In genomic region chr8:84907037-84907436, GRCm38 (mm10) we compare ENCODE assay signal across 29 mouse cellular contexts. TPM values are rescaled to one million over a fixed set of nuclear protein-coding genes. Genes with fewer than 3 reads are reported as not detected.
DNase-seq lines count a peak whose midpoint lies in the region; ATAC-seq and TF ChIP-seq lines count a peak whose summit lies in the region.
"Had no signal": no experiment of that assay in that cellular context is flagged by ENCODE, and none has a peak within 500 bp of the region (broad histone marks: within the 10 kb centered on the region; RNA-seq: fewer than 3 reads in every experiment).

No protein-coding gene starts in this region.

- 0 out of 2 replicates have a peak, but pooled peaks have one; percentile 16 for TF ChIP-seq EP300 in liver, embryonic 14.5 days (IDR thresholded peaks at IDR 0.05; ENCODE audit: low read depth)
- no peak for TF ChIP-seq EP300 in liver, postnatal 0 days (IDR thresholded peaks at IDR 0.05; ENCODE audit: low read depth)
- no peak for TF ChIP-seq EP300 in MEL (IDR thresholded peaks at IDR 0.05; ENCODE audit: low read depth in 1 of 2, low read length in 2 of 2)

- TF ChIP-seq RAD21 in MEL (IDR thresholded peaks at IDR 0.05; ENCODE audit: low read depth, low read length) = no peak

- H3K9me3 ChIP-seq in liver, embryonic 12.5 days (replicated peaks) = no peaks in the 10 kb centered on the region
- H3K9me3 ChIP-seq in liver, embryonic 11.5 days (ENCODE audit: control insufficient read depth, low read length) = no peaks in the 10 kb centered on the region
- H3K9me3 ChIP-seq in liver, embryonic 14.5 days (ENCODE audit: control insufficient read depth, low read length) = no peaks in the 10 kb centered on the region
- H3K9me3 ChIP-seq in liver, postnatal 0 days (ENCODE audit: low read length) = no peaks in the 10 kb centered on the region
- H3K9me3 ChIP-seq in MEL (replicated peaks; ENCODE audit: insufficient read depth, low read length) = no peaks in the 10 kb centered on the region
- no peaks in the 10 kb centered on the region for H3K9me3 ChIP-seq in liver, embryonic 16.5 days (replicated peaks; ENCODE audit: control insufficient read depth, low read length)
- H3K9me3 ChIP-seq: embryonic facial prominence, embryonic 13.5 days; embryonic facial prominence, embryonic 15.5 days; forebrain, embryonic 10.5 days; forebrain, embryonic 12.5 days; G1E had no signal

- H3K9ac ChIP-seq in liver, embryonic 12.5 days = no peak overlapping the region
- H3K9ac ChIP-seq in liver, embryonic 11.5 days (ENCODE audit: low read depth, low read length) = no peak overlapping the region
- H3K9ac ChIP-seq in liver, embryonic 14.5 days (replicated peaks) = no peak overlapping the region
- H3K9ac ChIP-seq in liver, postnatal 0 days (replicated peaks) = no peak overlapping the region
- H3K9ac ChIP-seq in MEL (ENCODE audit: control insufficient read depth, low read depth, low read length, poor library complexity, severe bottlenecking) = no peak overlapping the region
- H3K9ac ChIP-seq in liver, embryonic 16.5 days (ENCODE audit: low read depth, low read length) = no peak overlapping the region
- H3K9ac ChIP-seq: embryonic facial prominence, embryonic 13.5 days; embryonic facial prominence, embryonic 15.5 days; forebrain, embryonic 12.5 days had no signal

- WGBS in liver, embryonic 12.5 days (ENCODE audit: insufficient replicate concordance) = 87% methylated on average over 9 of the region's 9 CpGs
- WGBS in liver, embryonic 11.5 days = 88% methylated on average over 9 of the region's 9 CpGs
- 79% methylated on average over 9 of the region's 9 CpGs for WGBS in liver, embryonic 14.5 days (ENCODE audit: insufficient replicate concordance)
- WGBS in liver, postnatal 0 days (ENCODE audit: insufficient replicate concordance) = 82% methylated on average over 9 of the region's 9 CpGs
- WGBS in liver, embryonic 16.5 days (ENCODE audit: insufficient replicate concordance) = 88% methylated on average over 9 of the region's 9 CpGs

- H3K4me3 ChIP-seq in liver, embryonic 12.5 days = no peak overlapping the region
- H3K4me3 ChIP-seq in liver, embryonic 11.5 days (ENCODE audit: low read depth, low read length) = no peak overlapping the region
- H3K4me3 ChIP-seq in liver, embryonic 14.5 days (ENCODE audit: insufficient read depth in 1 of 2, low read depth in 2 of 2, low read length in 2 of 2) = no peak overlapping the region
- H3K4me3 ChIP-seq in liver, postnatal 0 days (ENCODE audit: low read depth, low read length) = no peak overlapping the region
- H3K4me3 ChIP-seq in MEL (ENCODE audit: control insufficient read depth in 1 of 2, insufficient read depth in 1 of 2, low read depth in 2 of 2, low read length in 2 of 2) = no peak overlapping the region
- no peak overlapping the region for H3K4me3 ChIP-seq in liver, embryonic 16.5 days (ENCODE audit: low read depth, low read length)
- H3K4me3 ChIP-seq: embryonic facial prominence, embryonic 13.5 days; embryonic facial prominence, embryonic 15.5 days; forebrain, embryonic 10.5 days; forebrain, embryonic 12.5 days had no signal

- peak in 1 of 2 experiments; percentile 28; a peak in 2 of 4 replicates for TF ChIP-seq POLR2A in MEL (IDR thresholded peaks at IDR 0.05; ENCODE audit: control insufficient read depth in 1 of 2, insufficient read depth in 1 of 2, low read depth in 1 of 2, low read length in 2 of 2, poor library complexity in 1 of 2)

- H3K27ac ChIP-seq in liver, embryonic 12.5 days = peak overlapping the region; percentile 90
- H3K27ac ChIP-seq in liver, embryonic 11.5 days (ENCODE audit: low read depth, low read length) = no peak overlapping the region
- peak overlapping the region; percentile 20 for H3K27ac ChIP-seq in liver, embryonic 14.5 days
- no peak overlapping the region for H3K27ac ChIP-seq in liver, postnatal 0 days (ENCODE audit: low read depth)
- H3K27ac ChIP-seq in MEL (ENCODE audit: control insufficient read depth, low read depth, low read length) = peak overlapping the region; percentile 65
- H3K27ac ChIP-seq in liver, embryonic 16.5 days (ENCODE audit: low read length) = peak overlapping the region; percentile 34; the same call in 1 of the 2 replicates
- H3K27ac ChIP-seq: embryonic facial prominence, embryonic 13.5 days; embryonic facial prominence, embryonic 15.5 days; forebrain, embryonic 10.5 days; forebrain, embryonic 12.5 days had no signal

- H3K4me1 ChIP-seq in liver, embryonic 12.5 days = peaks cover 64% of the 10 kb centered on the region
- peaks cover 22% of the 10 kb centered on the region for H3K4me1 ChIP-seq in liver, embryonic 11.5 days (replicated peaks; ENCODE audit: control insufficient read depth, insufficient read depth, low read length)
- peaks cover 4 to 22% of the 10 kb centered on the region in 2 experiments for H3K4me1 ChIP-seq in liver, embryonic 14.5 days (replicated peaks; ENCODE audit: control insufficient read depth in 2 of 2, insufficient read depth in 2 of 2, low read length in 1 of 2)
- H3K4me1 ChIP-seq in liver, postnatal 0 days (ENCODE audit: insufficient read depth) = peaks cover 20% of the 10 kb centered on the region
- peaks cover 2 to 31% of the 10 kb centered on the region in 2 experiments; a peak in 3 of 4 replicates for H3K4me1 ChIP-seq in MEL (ENCODE audit: control insufficient read depth in 1 of 2, insufficient read depth in 2 of 2, low read length in 2 of 2)
- peaks cover 43% of the 10 kb centered on the region for H3K4me1 ChIP-seq in liver, embryonic 16.5 days (ENCODE audit: control insufficient read depth, low read depth, low read length)

- ATAC-seq in liver, embryonic 12.5 days = no peak
- ATAC-seq in liver, embryonic 11.5 days (replicated peaks; ENCODE audit: low FRiP score) = no peak
- no peak for ATAC-seq in liver, embryonic 14.5 days (ENCODE audit: insufficient read depth)
- ATAC-seq in liver, postnatal 0 days = no peak
- no peak for ATAC-seq in liver, embryonic 16.5 days (ENCODE audit: low read depth)
- ATAC-seq in cerebellum, adult (ENCODE audit: insufficient number of reproducible peaks, low FRiP score, low TSS enrichment) = no peak
- ATAC-seq: activated CD4-positive, CD25-positive, alpha-beta regulatory T cell, adult 4 months; forebrain, embryonic 14.5 days; forebrain, embryonic 16.5 days; Patski had no signal

- peak overlapping the region; percentile 93; the same call in 1 of the 2 replicates for H3K4me2 ChIP-seq in liver, embryonic 12.5 days
- H3K4me2 ChIP-seq in liver, embryonic 11.5 days = no peak overlapping the region
- H3K4me2 ChIP-seq in liver, embryonic 14.5 days (ENCODE audit: low read depth) = no peak overlapping the region; the same call in 1 of the 2 replicates
- no peak overlapping the region for H3K4me2 ChIP-seq in liver, postnatal 0 days (ENCODE audit: low read depth, low read length)
- H3K4me2 ChIP-seq in liver, embryonic 16.5 days (ENCODE audit: low read depth, low read length) = no peak overlapping the region
- H3K4me2 ChIP-seq: embryonic facial prominence, embryonic 13.5 days; embryonic facial prominence, embryonic 15.5 days; forebrain, embryonic 12.5 days had no signal

- peaks cover 66% of the 10 kb centered on the region for H3K36me3 ChIP-seq in liver, embryonic 12.5 days
- peaks cover 12% of the 10 kb centered on the region; the same call in 1 of the 2 replicates for H3K36me3 ChIP-seq in liver, embryonic 11.5 days (ENCODE audit: control insufficient read depth, insufficient read depth, low read length)
- peaks cover 26% of the 10 kb centered on the region for H3K36me3 ChIP-seq in liver, embryonic 14.5 days (replicated peaks; ENCODE audit: control insufficient read depth, insufficient read depth, low read depth)
- H3K36me3 ChIP-seq in liver, postnatal 0 days (replicated peaks; ENCODE audit: insufficient read depth, low read length) = peaks cover 23% of the 10 kb centered on the region
- peaks cover 9 to 24% of the 10 kb centered on the region in 2 experiments; a peak in 3 of 4 replicates for H3K36me3 ChIP-seq in MEL (ENCODE audit: control insufficient read depth in 1 of 2, insufficient read depth in 2 of 2, low read length in 2 of 2)
- peaks cover 36% of the 10 kb centered on the region for H3K36me3 ChIP-seq in liver, embryonic 16.5 days (ENCODE audit: control insufficient read depth, insufficient read depth)
- H3K36me3 ChIP-seq: embryonic facial prominence, embryonic 15.5 days had no signal

- DNase-seq in liver, embryonic 11.5 days (ENCODE audit: low spot score) = no peak
- DNase-seq in liver, embryonic 14.5 days (ENCODE audit: low read depth in 3 of 3, low spot score in 3 of 3) = no peak
- DNase-seq in liver, postnatal 0 days = no peak
- peak; percentile 55 for DNase-seq in MEL (ENCODE audit: low read depth, low spot score)
- no peak for DNase-seq in ovary, postnatal 36 days (ENCODE audit: low spot score)
- DNase-seq: adrenal gland, adult 8-10 months; adrenal gland, postnatal 14 days; adrenal gland, postnatal 36 days; cerebellum, adult 11 months; cerebellum, adult 18-20 months; cerebellum, adult 8-10 months; cerebellum, postnatal 14 days; cerebellum, postnatal 36 days; embryo, embryonic 11 days had no signal

- peaks cover 47% of the 10 kb centered on the region for H3K79me2 ChIP-seq in MEL (ENCODE audit: control insufficient read depth, insufficient read depth, low read length, poor library complexity)

- peaks cover 20% of the 10 kb centered on the region for H3K27me3 ChIP-seq in liver, embryonic 12.5 days (replicated peaks)
- H3K27me3 ChIP-seq in liver, embryonic 11.5 days (replicated peaks; ENCODE audit: control insufficient read depth, insufficient read depth, low read length) = peaks cover 20% of the 10 kb centered on the region
- no peaks in the 10 kb centered on the region; the same call in 1 of the 2 replicates for H3K27me3 ChIP-seq in liver, embryonic 14.5 days (ENCODE audit: control insufficient read depth, insufficient read depth, low read length)
- H3K27me3 ChIP-seq in liver, postnatal 0 days (ENCODE audit: insufficient read depth, low read length) = peaks cover 5% of the 10 kb centered on the region
- no peaks in the 10 kb centered on the region for H3K27me3 ChIP-seq in MEL (ENCODE audit: control insufficient read depth in 1 of 2, insufficient read depth in 2 of 2, low read length in 2 of 2)
- peaks cover 6% of the 10 kb centered on the region for H3K27me3 ChIP-seq in liver, embryonic 16.5 days (ENCODE audit: control insufficient read depth, insufficient read depth, low read depth, low read length)
- H3K27me3 ChIP-seq: Patski had no signal

- no peak for TF ChIP-seq CTCF in liver, embryonic 14.5 days (IDR thresholded peaks at IDR 0.05; ENCODE audit: low read depth)
- no peak for TF ChIP-seq CTCF in liver, postnatal 0 days (IDR thresholded peaks at IDR 0.05; ENCODE audit: low read depth)
- no peak for TF ChIP-seq CTCF in MEL (IDR thresholded peaks at IDR 0.05 in 2 of 3, conservative IDR thresholded peaks at IDR 0.05 in 1 of 3; ENCODE audit: control insufficient read depth in 1 of 3, insufficient read depth in 1 of 3, low read depth in 2 of 3, low read length in 3 of 3, poor library complexity in 1 of 3, severe bottlenecking in 1 of 3)

RNA-seq across cellular contexts. Expression of gene Dnase2a, which starts 1.3 kb away (rescaled TPM):
- polyA plus RNA-seq in liver, embryonic 12.5 days (2016; fragmentation: Nextera tagmentation; extraction: Ambion mirVana) = 10.8 and 11.4 TPM in 2 replicates
- polyA plus RNA-seq in liver, embryonic 11.5 days (2014; fragmentation: Nextera tagmentation; extraction: Ambion mirVana) = 11.5 and 12.7 TPM in 2 replicates
- polyA plus RNA-seq in liver, embryonic 14.5 days (2012; rRNA removed) = 9.6 and 11.0 TPM in 2 replicates
- polyA plus RNA-seq in liver, embryonic 14.5 days (2014; fragmentation: Nextera tagmentation; extraction: Ambion mirVana) = 8.4 and 8.5 TPM in 2 replicates
- polyA plus RNA-seq in liver, postnatal 0 days (2015; fragmentation: Nextera tagmentation; extraction: Ambion mirVana) = 15.4 and 16.0 TPM in 2 replicates
- total RNA-seq in MEL (2012; rRNA removed) = 53.7 and 62.3 TPM in 2 replicates
- 10 to 100 TPM in 1 of 2 experiments, not detected in 1; 83.4 TPM for polyA plus RNA-seq in MEL (2012; ENCODE audit: insufficient read depth in 1 of 2, insufficient read length in 2 of 2, low read depth in 1 of 2, low replicate concordance in 2 of 2, missing spikeins in 1 of 2)
- polyA plus RNA-seq in liver, embryonic 16.5 days (2015; fragmentation: Nextera tagmentation; extraction: Ambion mirVana) = 12.5 and 13.6 TPM in 2 replicates

RNA-seq across cellular contexts. Expression of gene Klf1, which starts 5.3 kb away (rescaled TPM):
- 517 and 552 TPM in 2 replicates for polyA plus RNA-seq in liver, embryonic 12.5 days (2016; fragmentation: Nextera tagmentation; extraction: Ambion mirVana)
- polyA plus RNA-seq in liver, embryonic 11.5 days (2014; fragmentation: Nextera tagmentation; extraction: Ambion mirVana) = 458 and 504 TPM in 2 replicates
- 209 and 251 TPM in 2 replicates for polyA plus RNA-seq in liver, embryonic 14.5 days (2012; rRNA removed)
- 522 and 566 TPM in 2 replicates for polyA plus RNA-seq in liver, embryonic 14.5 days (2014; fragmentation: Nextera tagmentation; extraction: Ambion mirVana)
- 133 and 149 TPM in 2 replicates for polyA plus RNA-seq in liver, postnatal 0 days (2015; fragmentation: Nextera tagmentation; extraction: Ambion mirVana)
- 178 and 234 TPM in 2 replicates for total RNA-seq in MEL (2012; rRNA removed)
- polyA plus RNA-seq in MEL (2012; ENCODE audit: insufficient read depth in 1 of 2, insufficient read length in 2 of 2, low read depth in 1 of 2, low replicate concordance in 2 of 2, missing spikeins in 1 of 2) = 100 to 1,000 TPM in 1 of 2 experiments, not detected in 1; 262 TPM
- 394 and 409 TPM in 2 replicates for polyA plus RNA-seq in liver, embryonic 16.5 days (2015; fragmentation: Nextera tagmentation; extraction: Ambion mirVana)
- total RNA-seq: adrenal gland, adult 18-20 months had no signal

RNA-seq across cellular contexts. Expression of gene Gcdh, which starts 13.3 kb away (rescaled TPM):
- 41.1 and 44.3 TPM in 2 replicates for polyA plus RNA-seq in liver, embryonic 12.5 days (2016; fragmentation: Nextera tagmentation; extraction: Ambion mirVana)
- polyA plus RNA-seq in liver, embryonic 11.5 days (2014; fragmentation: Nextera tagmentation; extraction: Ambion mirVana) = 53.5 and 56.7 TPM in 2 replicates
- polyA plus RNA-seq in liver, embryonic 14.5 days (2012; rRNA removed) = 27.1 and 31.4 TPM in 2 replicates
- polyA plus RNA-seq in liver, embryonic 14.5 days (2014; fragmentation: Nextera tagmentation; extraction: Ambion mirVana) = 38.9 and 42.7 TPM in 2 replicates
- 139 and 141 TPM in 2 replicates for polyA plus RNA-seq in liver, postnatal 0 days (2015; fragmentation: Nextera tagmentation; extraction: Ambion mirVana)
- total RNA-seq in MEL (2012; rRNA removed) = 9.7 and 10.7 TPM in 2 replicates
- polyA plus RNA-seq in MEL (2012; ENCODE audit: insufficient read depth in 1 of 2, insufficient read length in 2 of 2, low read depth in 1 of 2, low replicate concordance in 2 of 2, missing spikeins in 1 of 2) = 10 to 100 TPM in 1 of 2 experiments, not detected in 1; 17.3 TPM
- polyA plus RNA-seq in liver, embryonic 16.5 days (2015; fragmentation: Nextera tagmentation; extraction: Ambion mirVana) = 65.7 and 73.0 TPM in 2 replicates

RNA-seq across cellular contexts. Expression of gene Mast1, which starts 30.1 kb away (rescaled TPM):
- 0.18 TPM in 2 replicates for polyA plus RNA-seq in liver, embryonic 12.5 days (2016; fragmentation: Nextera tagmentation; extraction: Ambion mirVana)
- 0.14 and 0.29 TPM in 2 replicates for polyA plus RNA-seq in liver, embryonic 11.5 days (2014; fragmentation: Nextera tagmentation; extraction: Ambion mirVana)
- 0.06 and 0.21 TPM in 2 replicates for polyA plus RNA-seq in liver, embryonic 14.5 days (2012; rRNA removed)
- 0.08 and 0.14 TPM in 2 replicates for polyA plus RNA-seq in liver, embryonic 14.5 days (2014; fragmentation: Nextera tagmentation; extraction: Ambion mirVana)
- polyA plus RNA-seq in liver, postnatal 0 days (2015; fragmentation: Nextera tagmentation; extraction: Ambion mirVana) = 0.07 TPM in 1 of 2 replicates, not detected in the other
- 0.49 and 0.77 TPM in 2 replicates for total RNA-seq in MEL (2012; rRNA removed)
- polyA plus RNA-seq in MEL (2012; ENCODE audit: insufficient read depth in 1 of 2, insufficient read length in 2 of 2, low read depth in 1 of 2, low replicate concordance in 2 of 2, missing spikeins in 1 of 2) = 1 to 10 TPM in 1 of 2 experiments, not detected in 1; 4.5 TPM
- polyA plus RNA-seq in liver, embryonic 16.5 days (2015; fragmentation: Nextera tagmentation; extraction: Ambion mirVana) = 0.09 and 0.15 TPM in 2 replicates
- total RNA-seq: common myeloid progenitor, adult 5-6 weeks had no signal
- polyA plus RNA-seq: C2C12 had no signal

RNA-seq across cellular contexts. Expression of gene Syce2, which starts 35.1 kb away (rescaled TPM):
- 110 TPM in 2 replicates for polyA plus RNA-seq in liver, embryonic 12.5 days (2016; fragmentation: Nextera tagmentation; extraction: Ambion mirVana)
- polyA plus RNA-seq in liver, embryonic 11.5 days (2014; fragmentation: Nextera tagmentation; extraction: Ambion mirVana) = 144 and 160 TPM in 2 replicates
- 16.7 and 26.4 TPM in 2 replicates for polyA plus RNA-seq in liver, embryonic 14.5 days (2012; rRNA removed)
- polyA plus RNA-seq in liver, embryonic 14.5 days (2014; fragmentation: Nextera tagmentation; extraction: Ambion mirVana) = 78.2 and 80.2 TPM in 2 replicates
- 30.6 and 31.2 TPM in 2 replicates for polyA plus RNA-seq in liver, postnatal 0 days (2015; fragmentation: Nextera tagmentation; extraction: Ambion mirVana)
- total RNA-seq in MEL (2012; rRNA removed) = 60.6 and 75.5 TPM in 2 replicates
- 100 to 1,000 TPM in 1 of 2 experiments, not detected in 1; 115 TPM for polyA plus RNA-seq in MEL (2012; ENCODE audit: insufficient read depth in 1 of 2, insufficient read length in 2 of 2, low read depth in 1 of 2, low replicate concordance in 2 of 2, missing spikeins in 1 of 2)
- 41.2 and 47.8 TPM in 2 replicates for polyA plus RNA-seq in liver, embryonic 16.5 days (2015; fragmentation: Nextera tagmentation; extraction: Ambion mirVana)

Comparison
In these comparisons a context has a peak if more than half of its experiments do, and no peak if none do; other contexts are left out.
1. H3K27ac ChIP-seq: peak in liver, embryonic 12.5 days (single experiment), liver, embryonic 14.5 days (single experiment), MEL (single experiment) and liver, embryonic 16.5 days (single experiment); none in liver, embryonic 11.5 days (single experiment) and liver, postnatal 0 days (single experiment).